Mouse (Mus musculus): ENCODE measurements at regions not wholly inside any gene's neighbourhood (a gene's known extent, or its start where the extent isn't known, plus 50 kb on each side); places are given as distances from the start of the nearest gene placed in this dataset.

GRCm38 (mm10) chr11:111947671-111948070 is 834.4 kb upstream of the Sox9 start:
- Histone ChIP-seq H3K4me2 (replicated peaks; ENCODE audit: low read depth, low read length) (no peak overlapping the region), H3K9me3 (ENCODE audit: control insufficient read depth, low read length) (no peaks in the 10 kb centered on the region), H3K4me1 (replicated peaks; ENCODE audit: control insufficient read depth, insufficient read depth, low read length) (no peaks in the 10 kb centered on the region), H3K27me3 (ENCODE audit: control insufficient read depth, insufficient read depth, low read length) (no peaks in the 10 kb centered on the region), H3K4me3 (ENCODE audit: low read depth, low read length) (no peak overlapping the region), H3K36me3 (ENCODE audit: control insufficient read depth, insufficient read depth, low read length) (no peaks in the 10 kb centered on the region), H3K27ac (ENCODE audit: low read depth, low read length) (no peak overlapping the region), H3K9ac (ENCODE audit: low read depth, low read length) (no peak overlapping the region)
- DNase-seq (ENCODE audit: low spot score): no peak
- no peak for ATAC-seq (ENCODE audit: low FRiP score)
- WGBS: 89% methylated on average over 6 of the region's 6 CpGs

GRCm38 (mm10) chr11:111953421-111953820 is 828.6 kb upstream of the Sox9 start:
- DNase-seq (ENCODE audit: low spot score) (no peak), ATAC-seq (ENCODE audit: low FRiP score) (no peak)
- Histone ChIP-seq H3K27me3 (ENCODE audit: control insufficient read depth, insufficient read depth, low read length) (no peaks in the 10 kb centered on the region), H3K27ac (ENCODE audit: low read depth, low read length) (no peak overlapping the region), H3K9ac (ENCODE audit: low read depth, low read length) (no peak overlapping the region), H3K9me3 (ENCODE audit: control insufficient read depth, low read length) (no peaks in the 10 kb centered on the region), H3K36me3 (ENCODE audit: control insufficient read depth, insufficient read depth, low read length) (no peaks in the 10 kb centered on the region), H3K4me2 (replicated peaks; ENCODE audit: low read depth, low read length) (no peak overlapping the region), H3K4me3 (ENCODE audit: low read depth, low read length) (no peak overlapping the region), H3K4me1 (replicated peaks; ENCODE audit: control insufficient read depth, insufficient read depth, low read length) (no peaks in the 10 kb centered on the region)
- 85% methylated on average over 5 of the region's 5 CpGs for WGBS

- no peak for ATAC-seq (ENCODE audit: low FRiP score)
- 75% methylated on average over 5 of the region's 5 CpGs for WGBS
- H3K36me3 ChIP-seq (ENCODE audit: control insufficient read depth, insufficient read depth, low read length): no peaks in the 10 kb centered on the region
- H3K4me3 ChIP-seq (ENCODE audit: low read depth, low read length): no peak overlapping the region
- H3K9ac ChIP-seq (ENCODE audit: low read depth, low read length): no peak overlapping the region
- no peaks in the 10 kb centered on the region for H3K9me3 ChIP-seq (ENCODE audit: control insufficient read depth, low read length)
- no peak overlapping the region for H3K4me2 ChIP-seq (replicated peaks; ENCODE audit: low read depth, low read length)
- H3K27ac ChIP-seq (ENCODE audit: low read depth, low read length): no peak overlapping the region
- DNase-seq (ENCODE audit: low spot score): no peak
- no peaks in the 10 kb centered on the region for H3K4me1 ChIP-seq (replicated peaks; ENCODE audit: control insufficient read depth, insufficient read depth, low read length)
- no peaks in the 10 kb centered on the region for H3K27me3 ChIP-seq (ENCODE audit: control insufficient read depth, insufficient read depth, low read length)
Observed at GRCm38 (mm10) chr11:111957721-111958287, 824.2 kb upstream of the Sox9 start.

- Histone ChIP-seq H3K4me2 (replicated peaks; ENCODE audit: low read depth, low read length) (no peak overlapping the region), H3K9me3 (ENCODE audit: control insufficient read depth, low read length) (no peaks in the 10 kb centered on the region), H3K9ac (ENCODE audit: low read depth, low read length) (no peak overlapping the region), H3K36me3 (ENCODE audit: control insufficient read depth, insufficient read depth, low read length) (no peaks in the 10 kb centered on the region), H3K27me3 (ENCODE audit: control insufficient read depth, insufficient read depth, low read length) (no peaks in the 10 kb centered on the region), H3K4me3 (ENCODE audit: low read depth, low read length) (no peak overlapping the region), H3K27ac (ENCODE audit: low read depth, low read length) (peak overlapping the region; percentile 19; the same call in 1 of the 2 replicates), H3K4me1 (replicated peaks; ENCODE audit: control insufficient read depth, insufficient read depth, low read length) (no peaks in the 10 kb centered on the region)
- peak; percentile 49; the same call in 1 of the 2 replicates for ATAC-seq (ENCODE audit: low FRiP score)
- 52% methylated on average over 10 of the region's 10 CpGs for WGBS
- DNase-seq (ENCODE audit: low spot score): peak; percentile 26
Observed at GRCm38 (mm10) chr11:111961047-111961837, 820.8 kb upstream of the Sox9 start.

GRCm38 (mm10) chr11:111961846-111962245 is 820.2 kb upstream of the Sox9 start:
- H3K9me3 ChIP-seq (ENCODE audit: control insufficient read depth, low read length): no peaks in the 10 kb centered on the region
- no peaks in the 10 kb centered on the region for H3K4me1 ChIP-seq (replicated peaks; ENCODE audit: control insufficient read depth, insufficient read depth, low read length)
- H3K4me2 ChIP-seq (replicated peaks; ENCODE audit: low read depth, low read length): no peak overlapping the region
- no peak overlapping the region for H3K27ac ChIP-seq (ENCODE audit: low read depth, low read length)
- no peak overlapping the region for H3K4me3 ChIP-seq (ENCODE audit: low read depth, low read length)
- DNase-seq (ENCODE audit: low spot score) (peak; percentile 11), ATAC-seq (ENCODE audit: low FRiP score) (no peak)
- no peaks in the 10 kb centered on the region for H3K36me3 ChIP-seq (ENCODE audit: control insufficient read depth, insufficient read depth, low read length)
- H3K9ac ChIP-seq (ENCODE audit: low read depth, low read length): no peak overlapping the region
- no peaks in the 10 kb centered on the region for H3K27me3 ChIP-seq (ENCODE audit: control insufficient read depth, insufficient read depth, low read length)
- WGBS: 76% methylated on average over 2 of the region's 2 CpGs

- Histone ChIP-seq H3K27me3 (ENCODE audit: control insufficient read depth, insufficient read depth, low read length) (no peaks in the 10 kb centered on the region), H3K4me2 (replicated peaks; ENCODE audit: low read depth, low read length) (no peak overlapping the region), H3K36me3 (ENCODE audit: control insufficient read depth, insufficient read depth, low read length) (no peaks in the 10 kb centered on the region), H3K27ac (ENCODE audit: low read depth, low read length) (no peak overlapping the region), H3K4me3 (ENCODE audit: low read depth, low read length) (no peak overlapping the region), H3K9ac (ENCODE audit: low read depth, low read length) (no peak overlapping the region), H3K9me3 (ENCODE audit: control insufficient read depth, low read length) (no peaks in the 10 kb centered on the region), H3K4me1 (replicated peaks; ENCODE audit: control insufficient read depth, insufficient read depth, low read length) (no peaks in the 10 kb centered on the region)
- ATAC-seq (ENCODE audit: low FRiP score) (no peak), DNase-seq (ENCODE audit: low spot score) (no peak)
- 76% methylated on average over 6 of the region's 6 CpGs for WGBS
Observed at GRCm38 (mm10) chr11:111964066-111964465, 818.0 kb upstream of the Sox9 start.

- Histone ChIP-seq H3K27ac (ENCODE audit: low read depth, low read length) (no peak overlapping the region), H3K4me1 (replicated peaks; ENCODE audit: control insufficient read depth, insufficient read depth, low read length) (no peaks in the 10 kb centered on the region), H3K36me3 (ENCODE audit: control insufficient read depth, insufficient read depth, low read length) (no peaks in the 10 kb centered on the region), H3K4me2 (replicated peaks; ENCODE audit: low read depth, low read length) (no peak overlapping the region), H3K9ac (ENCODE audit: low read depth, low read length) (no peak overlapping the region), H3K4me3 (ENCODE audit: low read depth, low read length) (no peak overlapping the region), H3K9me3 (ENCODE audit: control insufficient read depth, low read length) (no peaks in the 10 kb centered on the region), H3K27me3 (ENCODE audit: control insufficient read depth, insufficient read depth, low read length) (no peaks in the 10 kb centered on the region)
- WGBS: 83% methylated on average over 3 of the region's 3 CpGs
- ATAC-seq (ENCODE audit: low FRiP score) (no peak), DNase-seq (ENCODE audit: low spot score) (no peak)
Observed at GRCm38 (mm10) chr11:111966401-111966800, 815.6 kb upstream of the Sox9 start.

- H3K9me3 ChIP-seq (ENCODE audit: control insufficient read depth, low read length): no peaks in the 10 kb centered on the region
- no peak overlapping the region for H3K4me3 ChIP-seq (ENCODE audit: low read depth, low read length)
- DNase-seq (ENCODE audit: low spot score) (no peak), ATAC-seq (ENCODE audit: low FRiP score) (no peak)
- no peaks in the 10 kb centered on the region for H3K4me1 ChIP-seq (replicated peaks; ENCODE audit: control insufficient read depth, insufficient read depth, low read length)
- no peak overlapping the region for H3K9ac ChIP-seq (ENCODE audit: low read depth, low read length)
- H3K27ac ChIP-seq (ENCODE audit: low read depth, low read length): no peak overlapping the region
- H3K4me2 ChIP-seq (replicated peaks; ENCODE audit: low read depth, low read length): no peak overlapping the region
- H3K27me3 ChIP-seq (ENCODE audit: control insufficient read depth, insufficient read depth, low read length): no peaks in the 10 kb centered on the region
- no peaks in the 10 kb centered on the region for H3K36me3 ChIP-seq (ENCODE audit: control insufficient read depth, insufficient read depth, low read length)
- 82% methylated on average over 4 of the region's 4 CpGs for WGBS
Observed at GRCm38 (mm10) chr11:111971001-111971400, 811.0 kb upstream of the Sox9 start.

GRCm38 (mm10) chr11:111978667-111979066 is 803.4 kb upstream of the Sox9 start:
- Histone ChIP-seq H3K9ac (ENCODE audit: low read depth, low read length) (no peak overlapping the region), H3K4me1 (replicated peaks; ENCODE audit: control insufficient read depth, insufficient read depth, low read length) (no peaks in the 10 kb centered on the region), H3K27me3 (ENCODE audit: control insufficient read depth, insufficient read depth, low read length) (no peaks in the 10 kb centered on the region), H3K4me3 (ENCODE audit: low read depth, low read length) (no peak overlapping the region), H3K9me3 (ENCODE audit: control insufficient read depth, low read length) (no peaks in the 10 kb centered on the region), H3K36me3 (ENCODE audit: control insufficient read depth, insufficient read depth, low read length) (no peaks in the 10 kb centered on the region), H3K4me2 (replicated peaks; ENCODE audit: low read depth, low read length) (no peak overlapping the region), H3K27ac (ENCODE audit: low read depth, low read length) (no peak overlapping the region)
- 88% methylated on average over 4 of the region's 4 CpGs for WGBS
- no peak for DNase-seq (ENCODE audit: low spot score)
- ATAC-seq (ENCODE audit: low FRiP score): no peak

All from hindbrain, embryonic 11.5 days (tissue).